Mouse (Mus musculus): ENCODE measurements around the gene Arih1.

DNA sequence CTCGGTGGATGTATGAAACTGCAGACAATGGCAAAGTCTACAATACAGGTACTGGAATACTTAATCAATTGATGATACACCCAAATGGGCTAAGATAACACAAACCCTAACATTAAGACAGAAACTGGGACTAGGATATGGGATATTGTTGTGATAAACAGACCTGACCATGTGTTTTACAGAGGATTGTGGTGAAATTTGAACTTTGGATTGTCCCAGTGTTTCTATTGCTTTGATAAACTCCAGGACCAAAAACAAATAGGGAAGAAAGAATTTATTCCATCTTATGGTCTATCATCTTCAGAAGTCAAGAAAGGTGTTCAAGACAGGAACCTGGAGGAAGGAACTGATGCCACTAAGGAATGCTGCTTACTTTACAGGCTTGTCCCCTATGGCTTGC, 28.7 kb downstream of the Arih1 start:
- no peak for TF ChIP-seq POLR2A (IDR thresholded peaks at IDR 0.05; ENCODE audit: control insufficient read depth, extremely low read depth, insufficient read depth, low read length, poor library complexity)
- TF ChIP-seq CTCF (IDR thresholded peaks at IDR 0.05; ENCODE audit: borderline replicate concordance, control insufficient read depth, extremely low read depth, insufficient read depth, low read length, poor library complexity), result no peak
